Mouse (Mus musculus) fat pad, adult 2 months (tissue): ENCODE results near the gene Gemin2.
"Not testable (repeated sequence)": the region's sequence is repeated elsewhere in the genome, so short reads cannot be mapped to it uniquely, and the experiment has no call there.

Experiments used
- DNase-seq: peaks from one replicate; pipeline ENCODE4 v3.0.0-alpha.2; 2011; ENCODE audit warnings: low read depth, low spot score; ENCODE audit errors: extremely low read depth

Gemin2 gene

DNA sequence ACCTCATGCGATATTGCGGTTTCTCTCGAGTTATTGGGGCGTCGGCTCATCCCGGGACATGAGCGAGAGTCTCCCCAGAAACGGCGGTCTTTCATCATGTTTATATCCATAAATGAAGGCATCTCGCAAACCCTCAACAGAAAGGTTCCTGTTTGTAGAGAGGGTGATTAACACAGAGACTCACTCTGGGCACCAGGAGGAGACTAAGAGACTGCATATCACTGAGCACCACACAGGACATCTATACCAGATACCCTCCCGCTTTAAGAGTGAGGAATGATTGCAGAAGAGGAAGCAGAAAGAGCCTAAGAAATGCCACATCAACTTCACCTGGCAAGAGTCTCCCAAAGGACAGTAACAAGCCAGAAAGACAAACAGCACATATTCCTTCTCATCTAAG lies 43.0 kb downstream of the Gemin2 start:
- DNase-seq, result no peak

DNA sequence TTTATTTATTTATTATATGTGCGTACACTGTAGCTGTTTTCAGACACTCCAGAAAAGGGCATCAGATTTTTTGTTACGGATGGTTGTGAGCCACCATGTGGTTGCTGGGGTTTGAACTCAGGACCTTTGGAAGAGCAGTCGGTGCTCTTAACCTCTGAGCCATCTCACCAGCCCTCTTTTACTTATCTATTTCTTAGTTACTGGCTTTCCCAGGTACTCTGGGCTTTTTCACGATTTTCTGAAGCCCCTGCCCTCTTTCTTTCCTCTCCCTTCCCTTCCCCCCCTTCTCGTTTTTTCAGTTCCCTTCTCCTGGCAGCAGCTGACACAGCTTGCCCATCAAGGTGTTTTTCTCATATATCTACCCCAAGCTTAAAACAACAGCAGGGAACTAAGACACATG lies 45.0 kb downstream of the Gemin2 start:
- DNase-seq, result not testable (repeated sequence)

GRCm38 (mm10) chr12:59060322-59060721 lies 47.1 kb downstream of the Gemin2 start:
- no peak for DNase-seq

- DNase-seq, result no peak
Observed at GRCm38 (mm10) chr12:59060993-59061595, 47.9 kb downstream of the Gemin2 start, which contains the start of gene Trappc6b. Gene Trappc6b (minus strand): TSS chr12:59061472.

DNA sequence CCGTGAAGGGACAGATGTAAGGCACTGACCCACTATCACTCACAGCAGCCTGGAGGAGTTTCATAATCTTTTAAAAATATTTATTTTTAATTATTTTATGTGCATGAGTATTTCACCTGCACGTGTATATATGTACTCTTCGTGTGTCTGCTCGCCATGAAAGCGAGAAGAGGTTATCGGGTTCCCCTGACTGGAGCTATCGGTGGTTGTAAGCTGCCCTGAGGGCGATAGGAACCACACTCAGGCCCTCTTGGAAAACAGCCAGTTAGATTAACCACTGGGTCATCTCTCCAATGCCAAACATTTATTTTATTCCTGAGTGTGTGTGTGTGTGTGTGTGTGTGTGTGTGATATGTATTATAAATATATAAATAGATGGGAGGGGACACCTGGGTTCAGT lies 51.6 kb downstream of the Gemin2 start:
- DNase-seq, result no peak

GRCm38 (mm10) chr12:59065776-59066175 lies 52.6 kb downstream of the Gemin2 start:
- DNase-seq, result no peak

DNA sequence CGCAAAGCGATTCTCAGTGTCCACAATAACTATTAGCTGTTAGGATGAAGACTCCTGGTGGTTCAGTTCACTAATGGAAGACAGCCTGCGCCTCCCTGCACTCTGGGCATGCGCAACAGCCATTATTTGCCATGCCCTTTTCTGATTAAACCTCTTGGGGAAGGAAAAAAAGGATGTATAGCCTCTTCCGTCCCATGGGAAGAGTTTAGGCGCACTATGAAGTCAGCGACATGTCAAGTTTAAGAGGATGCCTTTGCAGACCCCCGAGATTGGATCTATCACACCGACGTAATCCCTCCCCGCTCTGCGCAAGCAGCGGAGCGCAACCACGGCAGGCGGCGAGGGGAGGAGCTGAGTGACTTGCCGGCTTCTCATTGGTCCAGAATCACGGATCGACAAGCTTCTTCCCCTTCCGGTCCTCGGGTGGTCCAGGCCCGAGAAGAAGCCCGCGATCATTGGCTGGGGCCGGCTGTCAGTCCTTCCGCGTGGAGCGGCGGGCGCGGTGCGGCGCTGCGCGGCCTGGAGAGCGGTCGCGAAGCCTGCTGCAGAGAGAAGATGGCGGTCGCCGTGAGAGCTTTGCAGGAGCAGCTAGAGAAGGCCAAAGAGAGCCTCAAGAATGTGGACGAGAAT lies 53.4 kb downstream of the Gemin2 start, which contains the start of gene Pnn:
Gene Pnn, plus strand, starts transcription at position 437 of the 630 bp plus-strand sequence.
- DNase-seq, result peak; percentile 72

- DNase-seq, result no peak
Observed at GRCm38 (mm10) chr12:59067095-59067494, 53.9 kb downstream of the Gemin2 start.

GRCm38 (mm10) chr12:59068791-59069190 lies 55.6 kb downstream of the Gemin2 start:
- DNase-seq, result no peak

- DNase-seq, result no peak
Observed at GRCm38 (mm10) chr12:59072286-59072685, 59.1 kb downstream of the Gemin2 start.

- DNase-seq, result peak; percentile 52
Observed at GRCm38 (mm10) chr12:59074052-59074451, 60.9 kb downstream of the Gemin2 start.

- no peak for DNase-seq
Observed at GRCm38 (mm10) chr12:59076996-59077395, 63.8 kb downstream of the Gemin2 start.

DNA sequence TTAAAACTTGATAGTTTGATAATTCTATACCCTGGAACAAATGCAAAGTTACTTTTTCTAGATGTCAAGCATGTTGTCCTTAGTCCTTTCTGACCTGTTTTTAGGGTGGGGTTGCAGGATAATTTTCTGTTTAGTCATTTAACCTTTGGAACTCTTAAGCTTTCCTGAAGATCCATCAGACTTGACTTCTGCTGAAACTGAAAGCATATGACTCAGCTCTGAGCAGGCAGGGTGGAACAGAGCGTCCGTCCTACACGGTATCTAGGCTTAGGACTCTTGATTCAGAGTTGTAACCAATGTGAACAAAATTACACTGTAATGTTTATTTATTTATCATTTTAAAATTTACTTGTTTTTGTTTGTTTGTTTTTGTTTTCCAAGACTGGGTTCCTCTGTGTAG lies 64.7 kb downstream of the Gemin2 start:
- DNase-seq, result no peak
